Mouse (Mus musculus) myocyte (in vitro differentiated cells): ENCODE results near the gene Cadps. TPM values are rescaled to one million over a fixed set of nuclear protein-coding genes. Genes with fewer than 3 reads are reported as not detected.

Source experiments
- H3K27me3 ChIP-seq: one replicate; pipeline ENCODE4 v1.6.1; 2011; ENCODE audit not compliant: control insufficient read depth, insufficient read depth, insufficient read length
- H3K36me3 ChIP-seq: one replicate; pipeline ENCODE4 v1.6.1; 2011; ENCODE audit not compliant: control insufficient read depth, insufficient read depth
- H3K4me2 ChIP-seq: one replicate; pipeline ENCODE4 v1.6.1; 2011; ENCODE audit warnings: low read depth, control low read depth
- H3K4me3 ChIP-seq: one replicate; pipeline ENCODE4 v1.5.1; 2011; ENCODE audit warnings: mild to moderate bottlenecking, control low read depth, moderate library complexity
- H3K79me2 ChIP-seq: one replicate; pipeline ENCODE4 v1.6.1; 2011; ENCODE audit not compliant: control insufficient read depth, insufficient read depth
- H3ac ChIP-seq: one replicate; pipeline ENCODE4 v1.6.1; 2011; ENCODE audit not compliant: control insufficient read depth, insufficient read length
- CEBPB ChIP-seq: IDR thresholded peaks from 2 replicates; pipeline ENCODE4 v1.6.1; 2011; ENCODE audit warnings: mild to moderate bottlenecking, moderate library complexity; ENCODE audit not compliant: poor library complexity, insufficient read depth, severe bottlenecking
- E2F4 ChIP-seq: IDR thresholded peaks from one replicate; pipeline ENCODE4 v1.6.1; 2011; ENCODE audit warnings: mild to moderate bottlenecking, control low read depth, moderate library complexity; ENCODE audit not compliant: insufficient read depth
- MAX ChIP-seq: IDR thresholded peaks from one replicate; pipeline ENCODE4 v1.6.1; 2011; ENCODE audit warnings: low read depth, mild to moderate bottlenecking, control low read depth
- MYOD1 ChIP-seq, 3 experiments: IDR thresholded peaks; one replicate each; pipeline ENCODE4 v1.6.1; 2011; ENCODE audit warnings: control low read depth in 2 of 3, low read depth in 2 of 3, mild to moderate bottlenecking in 2 of 3, moderate library complexity in 1 of 3; ENCODE audit not compliant: insufficient read length in 2 of 3, control insufficient read depth in 1 of 3
- MYOG ChIP-seq, 3 experiments: IDR thresholded peaks; one replicate each; pipeline ENCODE4 v1.6.1; 2011; ENCODE audit warnings: control low read depth in 2 of 3, low read depth in 2 of 3, mild to moderate bottlenecking in 2 of 3; ENCODE audit not compliant: insufficient read length in 2 of 3, control insufficient read depth in 1 of 3, insufficient read depth in 1 of 3
- POLR2A ChIP-seq: IDR thresholded peaks from one replicate; pipeline ENCODE4 v1.6.1; 2011; ENCODE audit warnings: low read depth, mild to moderate bottlenecking, control low read depth, moderate library complexity; ENCODE audit not compliant: insufficient read length
- POLR2AphosphoS2 ChIP-seq: IDR thresholded peaks from one replicate; pipeline ENCODE4 v1.6.1; 2011; ENCODE audit warnings: low read depth, control low read depth; ENCODE audit not compliant: insufficient read length
- REST ChIP-seq: IDR thresholded peaks from one replicate; pipeline ENCODE4 v1.6.1; 2011; ENCODE audit warnings: mild to moderate bottlenecking, control low read depth, moderate library complexity; ENCODE audit not compliant: insufficient read depth, insufficient read length
- SRF ChIP-seq: IDR thresholded peaks from one replicate; pipeline ENCODE4 v1.6.1; 2011; ENCODE audit warnings: low read depth; ENCODE audit not compliant: control insufficient read depth, insufficient read length
- TCF12 ChIP-seq: IDR thresholded peaks from one replicate; pipeline ENCODE4 v1.6.1; 2011; ENCODE audit warnings: mild to moderate bottlenecking, control low read depth; ENCODE audit not compliant: poor library complexity, insufficient read depth, severe bottlenecking
- TCF3 ChIP-seq: IDR thresholded peaks from one replicate; pipeline ENCODE4 v1.6.1; 2011; ENCODE audit warnings: low read depth, control low read depth; ENCODE audit not compliant: insufficient read length
- USF1 ChIP-seq: IDR thresholded peaks from one replicate; pipeline ENCODE4 v1.6.1; 2011; ENCODE audit warnings: low read depth, mild to moderate bottlenecking, control low read depth, moderate library complexity
- polyA plus RNA-seq: library from polyadenylated mRNA; unstranded; fragments of >200 nt; fragmentation: generic; extraction: Trizol; gene quantifications from one replicate; pipeline ENCODE4 v1.2.1, GENCODE M21; 2012; ENCODE audit warnings: missing spikeins

Gene Cadps
- polyA plus RNA-seq, 1 experiment = not detected

GRCm38 (mm10) chr14:12462206-12462605 lies 360.7 kb downstream of the Cadps start:
- no peaks in the 10 kb centered on the region for H3K79me2 ChIP-seq
- no peak overlapping the region for H3ac ChIP-seq
- no peaks in the 10 kb centered on the region for H3K36me3 ChIP-seq
- no peaks in the 10 kb centered on the region for H3K27me3 ChIP-seq
- H3K4me3 ChIP-seq = no peak overlapping the region
- no peak overlapping the region for H3K4me2 ChIP-seq
- TF ChIP-seq MYOD1 (IDR thresholded peaks at IDR 0.05; ENCODE audit: control insufficient read depth in 1 of 3, insufficient read length in 2 of 3, low read depth in 2 of 3) (no peak), CEBPB (no peak), REST (no peak), POLR2A (no peak), SRF (no peak), E2F4 (no peak)

- Histone ChIP-seq H3ac (no peak overlapping the region), H3K36me3 (no peaks in the 10 kb centered on the region), H3K4me3 (no peak overlapping the region), H3K79me2 (no peaks in the 10 kb centered on the region), H3K4me2 (no peak overlapping the region), H3K27me3 (no peaks in the 10 kb centered on the region)
- TF ChIP-seq POLR2AphosphoS2 = no peak
- TF ChIP-seq TCF3 = no peak
Observed at GRCm38 (mm10) chr14:12459700-12460099, 363.2 kb downstream of the Cadps start.

- H3K79me2 ChIP-seq = no peaks in the 10 kb centered on the region
- H3K4me2 ChIP-seq = no peak overlapping the region
- H3K27me3 ChIP-seq = no peaks in the 10 kb centered on the region
- no peak overlapping the region for H3ac ChIP-seq
- H3K4me3 ChIP-seq = no peak overlapping the region
- TF ChIP-seq MYOD1 (IDR thresholded peaks at IDR 0.05; ENCODE audit: control insufficient read depth in 1 of 3, insufficient read length in 2 of 3, low read depth in 2 of 3) = no peak
- TF ChIP-seq MAX = no peak
- TF ChIP-seq MYOG (IDR thresholded peaks at IDR 0.05; ENCODE audit: control insufficient read depth in 1 of 3, insufficient read depth in 1 of 3, insufficient read length in 2 of 3, low read depth in 2 of 3) = no peak
- TF ChIP-seq CEBPB = no peak
- no peak for TF ChIP-seq POLR2A
- TF ChIP-seq TCF3 = no peak
- no peak for TF ChIP-seq REST
- TF ChIP-seq SRF = no peak
- no peak for TF ChIP-seq USF1
- TF ChIP-seq POLR2AphosphoS2 = no peak
- TF ChIP-seq TCF12 = no peak
- no peak for TF ChIP-seq E2F4
- H3K36me3 ChIP-seq = no peaks in the 10 kb centered on the region
Observed at GRCm38 (mm10) chr14:12455064-12455591, 367.8 kb downstream of the Cadps start.

GRCm38 (mm10) chr14:12450807-12451206 lies 372.1 kb downstream of the Cadps start:
- TF ChIP-seq E2F4 (no peak), POLR2AphosphoS2 (no peak), CEBPB (no peak), MAX (no peak), MYOD1 (IDR thresholded peaks at IDR 0.05; ENCODE audit: control insufficient read depth in 1 of 3, insufficient read length in 2 of 3, low read depth in 2 of 3) (no peak), USF1 (no peak), TCF3 (no peak), TCF12 (no peak), SRF (no peak), MYOG (IDR thresholded peaks at IDR 0.05; ENCODE audit: control insufficient read depth in 1 of 3, insufficient read depth in 1 of 3, insufficient read length in 2 of 3, low read depth in 2 of 3) (no peak), POLR2A (no peak), REST (no peak)
- no peak overlapping the region for H3K4me2 ChIP-seq
- H3K36me3 ChIP-seq = no peaks in the 10 kb centered on the region
- no peak overlapping the region for H3ac ChIP-seq
- no peaks in the 10 kb centered on the region for H3K27me3 ChIP-seq
- H3K79me2 ChIP-seq = no peaks in the 10 kb centered on the region
- no peak overlapping the region for H3K4me3 ChIP-seq

- no peak overlapping the region for H3K4me2 ChIP-seq
- TF ChIP-seq USF1 = no peak
- no peak for TF ChIP-seq TCF12
- TF ChIP-seq SRF = no peak
- no peak for TF ChIP-seq MYOD1 (IDR thresholded peaks at IDR 0.05; ENCODE audit: control insufficient read depth in 1 of 3, insufficient read length in 2 of 3, low read depth in 2 of 3)
- no peak for TF ChIP-seq CEBPB
- TF ChIP-seq REST = no peak
- TF ChIP-seq POLR2AphosphoS2 = no peak
- TF ChIP-seq POLR2A = no peak
- TF ChIP-seq E2F4 = no peak
- TF ChIP-seq TCF3 = no peak
- no peak for TF ChIP-seq MAX
- no peak for TF ChIP-seq MYOG (IDR thresholded peaks at IDR 0.05; ENCODE audit: control insufficient read depth in 1 of 3, insufficient read depth in 1 of 3, insufficient read length in 2 of 3, low read depth in 2 of 3)
Observed at GRCm38 (mm10) chr14:12448883-12449282, 374.0 kb downstream of the Cadps start.

More at GRCm38 (mm10) chr14:12448883-12449282, 374.0 kb downstream of the Cadps start:
- H3K27me3 ChIP-seq = no peaks in the 10 kb centered on the region
- H3ac ChIP-seq = no peak overlapping the region
- no peaks in the 10 kb centered on the region for H3K36me3 ChIP-seq
- no peaks in the 10 kb centered on the region for H3K79me2 ChIP-seq
- no peak overlapping the region for H3K4me3 ChIP-seq
